Mouse (Mus musculus) frontal cortex, adult (tissue): Measurements from ENCODE around the gene Pde3a.

Experiments used
- ATAC-seq: cut with Nextera tagmentation; 2 replicates; pipeline ENCODE4 v1.9.2; 2017; ENCODE audit warnings: mild to moderate bottlenecking, moderate library complexity, mixed read lengths; ENCODE audit not compliant: low TSS enrichment

The Pde3a gene

DNA sequence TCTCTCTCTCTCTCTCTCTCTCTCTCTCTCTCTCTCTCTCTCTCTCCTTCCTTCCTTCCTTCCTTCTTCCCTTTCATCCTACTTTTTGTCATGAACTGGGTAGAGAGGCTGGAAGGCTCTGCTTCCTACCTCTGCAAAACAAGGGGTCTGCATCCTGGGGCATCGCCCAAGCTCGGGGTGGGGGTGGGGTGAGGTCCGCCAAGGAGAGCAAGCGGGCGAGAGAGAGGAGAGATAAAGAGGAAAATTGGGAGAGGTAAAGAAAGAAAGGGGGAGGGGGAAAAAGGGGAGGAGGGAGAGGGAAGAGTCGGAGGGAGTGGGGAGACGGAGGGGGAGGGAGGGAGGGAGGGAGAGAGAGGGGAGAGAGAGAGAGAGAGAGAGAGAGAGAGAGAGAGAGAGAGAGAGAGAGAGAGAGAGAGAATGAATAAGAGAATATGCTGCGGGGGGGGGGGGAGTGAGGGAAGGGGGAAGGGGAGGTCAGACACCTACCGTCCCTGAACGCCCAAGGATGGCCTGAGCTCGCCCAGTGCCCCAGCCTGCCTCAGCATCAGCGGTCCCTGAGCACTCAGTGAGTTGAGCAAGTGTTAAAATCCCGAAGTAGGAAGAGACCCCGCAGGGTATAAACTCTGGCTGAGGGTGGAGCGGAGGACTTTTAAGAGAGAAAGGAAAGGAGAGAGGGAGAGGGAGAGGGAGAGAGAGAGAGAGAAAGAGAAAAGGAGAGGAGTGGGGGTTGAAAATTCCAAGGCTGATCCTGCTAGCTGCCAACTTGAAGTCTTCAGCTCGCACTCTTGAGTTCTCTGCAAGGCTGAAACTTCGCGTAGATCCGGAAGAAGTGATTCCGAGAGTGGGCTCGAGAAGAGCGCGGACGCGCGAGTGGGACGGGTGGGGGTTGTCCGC lies at the start of gene Pde3a:
Gene Pde3a, plus strand, starts transcription at position 579 of the 894 bp plus-strand sequence.
- no peak; the same call in 1 of the 2 replicates for ATAC-seq

DNA sequence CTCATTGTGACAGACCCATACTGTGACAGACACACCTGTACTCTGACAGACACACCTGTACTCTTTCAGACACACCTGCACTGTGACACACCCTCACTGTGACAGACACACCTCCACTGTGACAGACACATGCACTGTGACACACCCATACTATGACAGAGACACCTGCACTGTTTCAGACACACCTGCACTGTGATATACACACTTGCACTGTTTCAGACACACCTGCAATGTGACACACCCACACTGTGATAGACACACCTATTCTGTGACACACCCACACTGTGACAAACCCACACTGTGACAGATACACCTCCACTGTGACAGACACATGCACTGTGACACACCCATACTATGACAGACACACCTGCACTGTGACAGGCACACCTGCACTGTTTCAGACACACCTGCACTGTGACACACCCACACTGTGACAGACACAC lies 48.9 kb upstream of the Pde3a start:
- no peak for ATAC-seq

DNA sequence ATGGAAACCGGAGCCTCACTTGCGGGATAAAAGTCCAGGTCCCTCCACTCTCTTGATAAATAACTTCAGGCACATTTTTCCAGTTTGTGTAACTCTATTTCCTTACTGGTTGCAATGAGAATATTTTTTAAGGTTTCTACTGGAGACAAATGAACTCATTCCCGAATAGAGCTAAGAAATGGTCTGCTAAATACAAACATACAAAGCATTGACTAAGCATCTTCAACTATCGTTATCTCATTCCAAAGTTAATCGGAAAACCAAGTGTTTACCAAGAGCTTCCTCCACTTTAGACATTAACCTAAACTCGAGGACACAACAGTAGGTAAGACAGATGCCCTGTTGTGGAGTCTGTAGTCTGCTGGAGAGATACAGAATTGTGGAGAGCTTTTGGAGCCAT lies 41.5 kb upstream of the Pde3a start:
- no peak for ATAC-seq

DNA sequence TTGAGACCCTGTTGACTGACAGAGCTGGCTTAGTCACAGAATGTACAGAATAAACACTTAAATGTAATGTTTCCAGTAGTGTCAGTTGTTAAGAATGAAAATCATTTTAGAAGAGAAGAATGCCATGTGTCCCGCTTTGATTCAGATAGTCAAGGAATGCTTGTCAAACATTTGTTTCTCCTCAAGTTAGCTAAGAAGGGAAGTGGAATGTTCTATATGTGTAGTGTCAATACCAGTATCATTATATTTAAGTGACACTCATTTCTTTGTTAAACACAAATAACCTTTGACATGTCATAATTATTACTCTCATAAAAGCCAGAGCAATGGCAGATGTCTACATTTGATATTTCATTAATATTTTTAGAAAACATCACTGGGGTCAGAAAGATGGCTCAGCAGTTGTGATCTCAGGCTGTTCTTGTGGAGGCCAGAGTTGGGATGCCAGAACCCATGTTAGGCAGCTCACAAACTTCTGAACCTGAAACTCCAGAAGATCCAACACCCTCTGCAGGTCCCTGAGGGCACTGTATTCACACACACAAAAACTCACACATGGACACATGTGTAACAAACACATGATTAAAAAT lies 40.7 kb upstream of the Pde3a start:
- no peak for ATAC-seq

DNA sequence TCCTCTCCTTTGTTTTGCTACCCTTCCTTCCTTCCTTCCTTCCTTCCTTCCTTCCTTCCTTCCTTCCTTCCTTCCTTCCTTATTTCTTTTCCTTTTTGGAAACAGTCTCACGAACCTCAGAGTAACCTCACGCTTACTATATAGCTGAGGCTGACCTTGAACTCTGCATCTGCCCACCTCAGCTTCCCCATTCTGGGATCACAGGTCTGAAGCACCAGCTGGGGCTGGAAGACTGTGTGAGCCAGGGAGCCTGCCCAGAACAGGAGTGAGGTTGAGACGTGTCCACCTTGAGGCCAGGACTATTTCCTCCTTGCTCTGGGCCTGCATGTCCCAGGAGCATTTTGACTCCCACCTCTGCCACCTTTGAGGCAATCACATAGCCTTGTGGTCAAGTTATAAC lies 39.0 kb upstream of the Pde3a start:
- no peak for ATAC-seq

DNA sequence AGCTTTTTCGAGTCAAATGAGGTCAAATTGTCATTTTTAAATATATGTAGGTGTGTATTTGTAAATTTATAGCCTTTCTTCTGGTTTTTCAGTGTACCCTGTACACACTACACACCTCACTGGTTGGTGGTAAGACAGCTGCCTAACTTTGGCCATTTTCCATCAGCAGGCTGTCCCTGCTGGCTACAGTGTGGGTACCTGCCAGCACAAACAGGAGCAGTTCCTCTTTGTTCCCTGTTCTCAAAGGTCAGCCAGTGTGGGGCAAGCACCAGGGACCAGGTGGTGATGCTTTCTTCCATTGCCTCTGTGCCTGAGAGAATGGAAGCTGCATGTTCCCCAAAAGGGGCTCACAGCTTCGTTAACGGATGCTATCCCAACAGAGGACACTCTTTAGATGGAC lies 28.0 kb upstream of the Pde3a start:
- no peak for ATAC-seq

DNA sequence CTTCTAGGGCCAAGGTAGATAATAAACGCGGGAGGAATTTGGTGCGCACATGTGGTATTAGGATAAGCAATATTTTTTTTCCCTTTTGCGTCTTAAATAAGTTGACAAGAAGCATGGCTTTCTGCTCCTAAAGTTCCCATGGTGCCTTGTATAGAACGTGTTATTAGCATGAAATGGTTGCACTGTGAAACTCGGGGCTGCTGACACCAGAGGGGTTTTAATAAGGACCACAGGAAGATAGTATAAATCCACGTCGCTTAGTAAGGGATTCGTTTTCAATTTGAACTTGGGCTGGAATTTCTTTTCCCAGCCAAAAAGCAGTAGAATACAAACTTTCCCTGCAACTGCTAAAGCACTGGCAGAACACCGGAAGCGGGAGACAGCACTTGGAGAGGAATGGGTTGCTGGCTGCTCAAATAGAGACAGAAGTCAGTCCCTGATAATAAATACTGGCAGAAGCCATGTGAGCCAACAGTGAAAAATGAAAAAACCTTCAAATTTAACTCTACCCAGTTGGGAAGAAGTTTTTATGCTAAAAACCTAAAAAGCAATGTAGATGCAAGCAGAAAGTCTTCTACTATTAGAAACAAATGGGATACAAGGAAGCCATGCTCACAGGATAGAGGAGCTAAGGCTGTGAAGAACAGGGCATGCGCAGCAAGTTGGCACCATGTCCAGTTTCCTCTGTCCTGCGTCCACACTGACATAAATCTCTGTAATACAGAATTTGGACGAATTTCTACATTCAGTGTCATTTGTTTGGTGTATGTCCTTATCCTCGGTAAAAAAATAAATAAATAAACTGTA lies 22.0 kb upstream of the Pde3a start:
- no peak for ATAC-seq

DNA sequence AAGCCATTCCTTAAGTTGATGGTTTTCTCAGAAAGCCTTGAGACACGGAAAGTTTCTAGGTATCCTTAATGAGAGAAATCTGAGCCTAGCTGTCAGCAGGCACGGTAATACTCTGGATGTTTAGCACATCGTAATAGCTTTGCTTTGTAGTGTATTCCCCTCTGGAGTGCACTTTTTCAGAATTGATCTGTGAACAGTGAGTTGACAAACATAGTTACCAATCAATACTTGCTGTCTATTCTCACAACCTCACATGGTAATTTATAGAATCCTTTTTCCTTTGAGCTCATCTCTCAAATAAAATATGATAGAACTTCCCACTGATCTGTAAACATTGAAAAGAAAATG lies 21.4 kb upstream of the Pde3a start:
- ATAC-seq, result no peak

DNA sequence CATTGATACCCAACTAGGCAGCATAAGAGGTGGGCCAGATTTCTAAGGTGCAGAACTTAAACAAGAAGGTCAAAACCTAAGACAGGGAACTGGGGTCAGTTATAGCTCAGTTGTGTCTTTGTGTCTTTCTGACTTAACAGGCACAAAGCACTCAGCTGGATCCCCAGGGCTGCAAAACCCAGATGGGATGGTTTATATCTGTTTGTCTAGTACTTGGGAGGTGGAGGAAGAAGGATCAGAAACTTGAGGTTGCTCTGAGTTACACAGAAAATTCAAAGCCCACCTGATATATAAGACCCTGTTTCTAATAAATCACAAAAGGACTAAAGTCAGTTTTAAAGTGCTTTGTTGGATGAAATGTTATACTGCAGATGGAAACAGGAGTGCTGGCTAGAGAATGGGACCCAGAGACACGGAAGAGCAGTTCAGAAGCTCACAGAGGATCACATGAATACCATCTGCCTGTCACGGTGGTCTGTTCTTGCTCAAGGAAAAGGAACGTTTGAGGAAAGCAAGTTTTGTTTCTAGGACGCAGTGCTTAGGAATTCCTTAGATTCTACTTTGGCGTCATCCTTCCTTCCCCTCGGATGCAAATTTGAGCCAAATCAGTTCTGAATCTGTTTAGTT lies 16.2 kb upstream of the Pde3a start:
- no peak for ATAC-seq

DNA sequence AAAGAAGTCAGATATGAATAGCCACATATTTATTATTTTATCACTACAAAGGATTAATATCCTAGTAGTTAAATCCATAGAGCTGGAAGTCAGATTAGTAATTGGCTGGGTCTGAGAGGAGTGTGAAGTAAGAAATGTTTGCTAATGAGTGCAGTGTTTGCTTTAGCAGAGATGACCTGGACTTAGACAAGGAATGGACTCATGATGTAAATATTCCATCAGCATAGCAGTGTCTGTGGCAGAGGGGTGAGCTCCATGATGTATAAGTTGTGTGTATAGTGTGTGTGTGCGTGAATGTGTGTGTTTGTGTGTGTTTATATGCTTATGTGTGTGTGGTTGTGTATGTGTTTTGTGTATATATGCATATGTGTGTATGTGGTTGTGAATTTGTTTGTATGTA lies 7.3 kb upstream of the Pde3a start:
- ATAC-seq, result no peak

DNA sequence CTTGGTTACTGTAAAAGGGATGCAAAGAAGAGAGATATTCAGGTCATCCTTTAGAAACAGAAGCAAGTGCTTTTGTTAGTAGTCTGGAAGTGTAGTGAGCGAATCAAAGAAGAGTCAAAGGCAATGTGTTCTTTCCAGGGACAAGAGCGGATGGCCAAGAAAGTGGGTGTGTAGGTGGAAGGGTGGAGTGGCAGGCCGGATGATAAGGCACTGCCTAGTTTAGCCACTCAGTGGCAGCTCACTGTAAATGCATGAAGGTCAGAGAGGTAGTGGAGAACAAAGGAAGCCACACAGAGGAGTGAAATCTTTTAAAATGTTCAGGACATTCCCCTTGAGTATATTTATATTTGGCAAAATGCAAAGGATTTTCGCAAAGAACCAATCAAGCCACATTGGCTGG lies 4.0 kb upstream of the Pde3a start:
- ATAC-seq, result no peak

DNA sequence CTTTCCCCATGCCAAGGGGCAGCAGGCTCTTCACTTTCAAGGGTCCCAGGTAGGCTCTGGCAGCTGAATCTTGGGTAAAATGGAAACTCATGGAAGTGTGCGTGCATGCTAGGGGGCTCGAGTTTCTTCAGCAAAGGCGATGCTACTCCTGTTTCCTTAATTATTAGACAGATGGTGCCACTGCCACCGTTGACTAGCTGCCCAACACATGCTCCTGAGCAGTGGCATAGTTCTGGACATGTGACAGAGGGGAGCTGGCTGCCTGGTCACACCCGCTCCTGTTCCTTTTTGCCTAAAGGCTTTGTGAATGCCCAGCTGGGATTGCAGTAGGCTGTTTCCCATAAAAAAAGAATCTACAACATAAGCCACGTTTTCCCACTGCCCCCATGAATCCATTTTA lies 2.7 kb upstream of the Pde3a start:
- ATAC-seq, result no peak

DNA sequence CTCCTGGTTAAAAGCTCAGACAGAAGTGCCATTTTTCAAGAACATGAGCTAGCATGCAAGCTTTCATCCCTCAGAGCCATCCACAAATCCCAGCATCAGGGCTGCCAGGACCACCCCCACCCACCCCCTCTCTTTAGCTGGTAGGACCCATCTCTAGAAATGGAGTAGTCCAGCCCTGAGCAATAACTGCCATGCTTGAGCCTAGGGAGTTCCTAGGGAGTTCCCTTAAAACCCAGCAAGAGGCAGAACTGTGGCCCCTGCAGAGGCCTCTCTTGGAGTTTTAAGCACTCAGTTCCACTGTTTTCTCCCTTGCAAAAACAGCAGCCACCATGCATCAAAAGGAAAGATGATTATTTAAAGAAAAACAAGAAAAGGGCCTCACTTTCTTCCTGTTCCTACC lies 988 bp upstream of the Pde3a start:
- no peak for ATAC-seq

DNA sequence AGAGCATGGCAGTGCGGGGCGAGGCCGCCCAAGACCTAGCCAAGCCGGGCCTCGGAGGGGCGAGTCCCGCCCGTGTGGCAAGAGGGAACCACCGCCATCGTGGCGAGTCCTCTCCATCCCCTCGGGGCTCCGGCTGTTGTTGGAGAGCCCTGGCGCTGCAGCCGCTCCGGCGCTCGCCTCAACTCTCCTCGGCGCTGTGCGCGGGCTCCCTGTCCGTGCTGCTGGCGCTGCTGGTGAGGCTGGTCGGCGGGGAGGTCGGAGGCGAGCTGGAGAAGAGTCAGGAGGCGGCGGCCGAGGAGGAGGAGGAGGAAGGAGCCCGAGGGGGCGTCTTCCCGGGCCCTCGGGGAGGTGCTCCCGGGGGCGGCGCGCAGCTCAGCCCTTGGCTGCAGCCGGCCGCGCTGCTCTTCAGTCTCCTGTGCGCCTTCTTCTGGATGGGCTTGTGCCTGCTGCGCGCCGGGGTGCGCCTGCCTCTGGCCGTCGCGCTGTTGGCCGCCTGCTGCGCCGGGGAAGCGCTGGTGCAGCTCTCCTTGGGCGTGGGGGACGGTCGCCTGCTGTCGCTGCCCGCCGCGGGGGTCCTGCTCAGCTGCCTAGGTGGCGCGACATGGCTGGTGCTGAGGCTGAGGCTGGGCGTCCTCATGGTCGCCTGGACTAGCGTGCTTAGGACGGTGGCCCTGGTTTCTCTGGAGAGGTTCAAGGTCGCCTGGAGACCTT lies 671 bp downstream of the Pde3a start:
- ATAC-seq, result peak; percentile 94

DNA sequence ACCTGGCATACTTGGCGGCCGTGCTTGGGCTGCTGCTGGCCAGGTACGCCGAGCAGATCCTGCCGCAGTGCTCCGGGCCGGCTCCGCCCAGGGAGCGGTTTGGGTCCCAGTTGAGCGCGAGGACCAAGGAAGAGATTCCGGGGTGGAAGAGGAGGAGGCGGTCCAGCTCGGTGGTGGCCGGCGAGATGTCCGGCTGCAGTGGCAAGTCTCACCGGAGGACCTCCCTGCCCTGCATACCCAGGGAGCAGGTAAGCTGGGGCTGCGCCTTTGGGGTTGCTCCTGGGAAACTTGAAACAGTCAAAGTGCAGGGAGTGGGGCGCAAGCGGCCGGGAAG lies 1.2 kb downstream of the Pde3a start:
- ATAC-seq, result 0 out of 2 replicates have a peak, but pooled peaks have one; percentile 9

DNA sequence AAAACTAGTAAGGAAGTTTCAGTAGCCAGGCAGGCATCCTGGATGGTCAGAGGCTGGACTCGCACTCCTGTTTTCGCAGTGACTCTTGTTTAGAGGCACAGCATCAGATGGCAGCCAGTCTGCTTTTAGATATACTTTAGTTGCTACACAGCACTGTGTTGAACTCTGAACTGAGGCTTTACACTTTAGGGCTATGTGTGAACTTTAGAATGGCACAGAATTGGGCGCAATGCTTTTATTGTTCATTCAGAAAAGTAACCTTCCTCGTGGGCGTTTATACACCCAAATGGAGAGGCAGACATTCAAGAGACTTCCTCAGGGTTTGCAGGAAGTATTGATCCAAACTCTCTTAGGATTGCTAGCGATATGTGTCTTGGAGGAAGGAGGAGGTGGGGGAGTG lies 1.9 kb downstream of the Pde3a start:
- ATAC-seq, result no peak

DNA sequence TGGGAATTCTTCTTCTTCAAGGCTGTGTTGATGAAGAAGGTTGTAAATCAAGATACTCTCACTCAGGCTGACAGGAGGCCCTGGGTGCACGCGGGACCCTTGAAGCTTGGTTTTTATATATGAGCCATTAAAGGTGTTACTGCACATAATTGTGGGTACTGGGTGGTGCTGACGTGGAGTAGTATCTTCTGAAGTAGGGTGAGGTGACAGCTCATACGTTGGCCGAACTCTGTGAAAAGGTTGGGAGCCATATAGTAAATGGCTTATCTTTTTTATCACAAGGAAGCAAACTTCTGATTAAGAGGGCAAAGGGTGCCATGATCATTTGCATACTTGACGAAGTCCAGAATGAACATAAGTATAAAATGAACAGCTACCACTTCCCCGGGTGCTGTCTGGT lies 3.5 kb downstream of the Pde3a start:
- no peak for ATAC-seq

DNA sequence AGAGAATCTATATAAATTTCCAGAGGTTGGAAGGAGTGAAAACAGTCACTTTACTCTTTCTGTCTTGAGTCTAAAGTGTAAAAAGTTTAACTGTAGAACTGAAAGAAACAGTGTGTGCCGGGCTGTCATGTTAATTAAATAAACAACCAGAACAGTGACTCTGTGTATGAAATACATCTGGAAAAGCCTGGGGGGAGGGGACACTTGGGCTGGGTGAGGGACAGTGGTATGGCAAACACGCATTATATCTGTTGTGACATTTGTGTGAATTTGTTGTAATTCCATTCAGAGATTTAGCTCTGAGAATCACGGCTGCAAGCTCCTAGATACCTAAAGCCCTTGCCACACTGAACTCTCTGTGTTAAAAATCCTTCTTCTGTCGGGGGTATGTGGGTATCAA lies 5.9 kb downstream of the Pde3a start:
- ATAC-seq, result no peak

DNA sequence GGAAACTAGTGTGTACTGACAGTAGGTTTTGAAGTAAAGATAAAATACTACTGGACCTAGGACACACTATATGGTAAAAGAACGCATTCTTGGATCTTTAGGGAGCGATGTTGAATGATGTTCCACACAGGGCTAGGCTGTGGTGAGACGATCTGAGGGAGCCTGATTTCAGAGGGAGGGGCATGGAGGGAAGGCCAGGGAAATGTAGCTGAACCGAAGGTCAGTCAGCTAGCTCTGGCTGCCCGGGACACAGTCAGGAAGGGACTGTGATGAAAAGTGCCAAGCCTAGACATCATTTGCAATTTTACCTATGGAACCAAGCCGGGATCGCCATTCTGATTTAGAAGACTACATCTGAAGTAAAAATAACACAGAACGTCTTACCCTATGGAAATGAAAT lies 7.8 kb downstream of the Pde3a start:
- no peak for ATAC-seq

DNA sequence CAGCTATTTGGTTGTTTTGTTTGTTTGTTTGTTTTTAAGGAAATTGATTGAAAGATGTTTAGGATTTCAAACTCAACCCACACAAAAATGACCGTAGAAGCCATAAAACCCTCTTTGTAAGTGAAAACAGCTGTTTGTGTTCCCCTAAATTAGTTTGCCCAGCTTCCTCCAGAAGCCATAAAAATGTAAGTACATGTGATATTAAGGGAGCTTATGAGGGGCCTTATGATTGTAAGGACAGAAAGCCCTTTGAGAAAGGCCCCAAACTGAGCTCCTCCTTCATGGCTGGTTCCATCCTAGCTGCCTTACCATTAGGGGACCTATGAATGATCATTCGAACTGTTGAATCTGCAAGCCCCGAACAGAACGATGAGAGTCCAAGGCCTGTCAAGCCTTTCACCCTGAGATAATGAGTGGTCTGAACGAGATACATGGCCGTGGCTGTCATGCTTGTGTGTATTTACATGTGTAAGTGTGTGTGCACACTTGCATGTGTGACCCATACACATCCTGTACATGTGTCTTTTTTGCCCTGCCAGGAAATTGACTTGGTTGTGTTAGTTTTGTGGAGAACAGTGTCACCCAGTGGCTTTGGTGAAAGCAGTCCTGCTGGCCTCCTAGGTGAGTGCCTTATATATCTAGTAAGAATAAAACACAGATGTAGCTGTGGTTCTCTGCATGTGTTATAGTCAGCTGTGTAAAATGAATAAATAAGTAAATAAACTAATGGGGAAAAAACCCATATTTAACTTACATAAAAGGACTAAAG lies 8.5 kb downstream of the Pde3a start:
- ATAC-seq, result no peak

DNA sequence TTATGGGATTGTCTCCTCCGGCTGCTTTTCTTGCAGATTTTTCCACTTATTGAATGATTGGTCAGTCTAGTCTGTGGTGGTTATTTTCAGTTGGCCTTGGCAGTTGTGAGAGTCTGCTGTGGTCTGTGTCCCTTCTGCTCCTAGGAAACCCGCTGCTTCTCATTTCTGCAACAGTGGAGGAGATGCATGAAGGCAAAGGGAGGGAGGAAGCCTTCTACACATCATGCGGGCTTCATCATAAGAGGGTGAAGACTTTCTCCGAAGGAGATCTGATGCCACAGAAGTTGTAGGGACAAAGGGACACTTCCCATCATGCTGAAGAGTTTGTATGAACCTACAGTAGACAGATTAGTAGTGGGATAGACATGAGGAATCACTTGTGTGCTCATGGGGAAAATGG lies 16.2 kb downstream of the Pde3a start:
- no peak for ATAC-seq
